Mouse (Mus musculus): ENCODE measurements at regions not wholly inside any gene's neighbourhood (a gene's known extent, or its start where the extent isn't known, plus 50 kb on each side); places are given as distances from the start of the nearest gene placed in this dataset.

GRCm38 (mm10) chr3:155757285-155757684 lies 664.1 kb downstream of the Lrriq3 start:
- TF ChIP-seq POLR2A (IDR thresholded peaks at IDR 0.05; ENCODE audit: low read depth, low read length), result no peak
- no peak for TF ChIP-seq CTCF (conservative IDR thresholded peaks at IDR 0.05; ENCODE audit: insufficient read depth, insufficient read length, low read depth, low read length)
